Mouse (Mus musculus) neural tube, embryonic 10.5 days (tissue): ENCODE results near the gene Atg16l2.

Experiments used
- DNase-seq: peaks from one replicate; pipeline ENCODE4 v3.0.0-alpha.2; 2017; ENCODE audit warnings: low spot score; ENCODE audit errors: extremely low spot score

Gene Atg16l2

GRCm38 (mm10) chr7:101301881-101302456 lies at the start of gene Atg16l2:
Atg16l2 (minus strand) TSS chr7:101302251.
- DNase-seq: peak; percentile 94

GRCm38 (mm10) chr7:101349861-101350260 lies 47.8 kb upstream of the Atg16l2 start:
- no peak for DNase-seq

- peak; percentile 40 for DNase-seq
These were observed 46.3 kb upstream of the Atg16l2 start for GRCm38 (mm10) chr7:101348312-101348711.

GRCm38 (mm10) chr7:101347767-101348270 lies 45.8 kb upstream of the Atg16l2 start, which contains the start of gene Arap1:
Arap1 (plus strand) TSS chr7:101348067.
- DNase-seq: peak; percentile 57

- no peak for DNase-seq
These were observed 44.9 kb upstream of the Atg16l2 start for GRCm38 (mm10) chr7:101346991-101347390.

- DNase-seq: no peak
These were observed 42.8 kb upstream of the Atg16l2 start for GRCm38 (mm10) chr7:101344892-101345291.

GRCm38 (mm10) chr7:101343135-101343534 lies 41.1 kb upstream of the Atg16l2 start:
- no peak for DNase-seq

- DNase-seq: no peak
These were observed 39.4 kb upstream of the Atg16l2 start for GRCm38 (mm10) chr7:101341405-101341804.

GRCm38 (mm10) chr7:101337401-101337800 lies 35.4 kb upstream of the Atg16l2 start:
- DNase-seq: no peak

- no peak for DNase-seq
These were observed 34.6 kb upstream of the Atg16l2 start for GRCm38 (mm10) chr7:101336686-101337085.

- no peak for DNase-seq
These were observed 33.2 kb upstream of the Atg16l2 start for GRCm38 (mm10) chr7:101335228-101335627.

- DNase-seq: no peak
These were observed 30.2 kb upstream of the Atg16l2 start for GRCm38 (mm10) chr7:101332045-101332831.

GRCm38 (mm10) chr7:101330841-101331173 lies 28.8 kb upstream of the Atg16l2 start:
- DNase-seq: no peak

- no peak for DNase-seq
These were observed 28.2 kb upstream of the Atg16l2 start for GRCm38 (mm10) chr7:101330074-101330840.

GRCm38 (mm10) chr7:101329606-101330005 lies 27.6 kb upstream of the Atg16l2 start:
- DNase-seq: no peak

- no peak for DNase-seq
These were observed 26.6 kb upstream of the Atg16l2 start for GRCm38 (mm10) chr7:101328621-101329158.

GRCm38 (mm10) chr7:101327786-101328185 lies 25.7 kb upstream of the Atg16l2 start:
- no peak for DNase-seq

GRCm38 (mm10) chr7:101327263-101327662 lies 25.2 kb upstream of the Atg16l2 start:
- DNase-seq: no peak

- DNase-seq: no peak
These were observed 24.0 kb upstream of the Atg16l2 start for GRCm38 (mm10) chr7:101326006-101326405.

GRCm38 (mm10) chr7:101324142-101324962 lies 22.3 kb upstream of the Atg16l2 start:
- no peak for DNase-seq

- DNase-seq: no peak
These were observed 21.1 kb upstream of the Atg16l2 start for GRCm38 (mm10) chr7:101323141-101323594.
